Mouse (Mus musculus): ENCODE measurements around the gene Hsdl2. TPM values are rescaled to one million over a fixed set of nuclear protein-coding genes. Genes with fewer than 3 reads are reported as not detected.

Hsdl2 gene
- polyA plus RNA-seq, 1 experiment from 2014 or later: 40.0 TPM

GRCm38 (mm10) chr4:59656061-59656642 is 74.8 kb downstream of the Hsdl2 start:
- Histone ChIP-seq H3K9me3 (replicated peaks) (no peaks in the 10 kb centered on the region), H3K4me1 (no peaks in the 10 kb centered on the region), H3K4me3 (replicated peaks) (no peak overlapping the region), H3K4me2 (no peak overlapping the region), H3K27me3 (replicated peaks) (no peaks in the 10 kb centered on the region), H3K9ac (replicated peaks) (no peak overlapping the region), H3K36me3 (no peaks in the 10 kb centered on the region), H3K27ac (replicated peaks) (no peak overlapping the region)
- WGBS: 79% methylated on average over 5 of the region's 5 CpGs
- ATAC-seq (ENCODE audit: low FRiP score): no peak

DNA sequence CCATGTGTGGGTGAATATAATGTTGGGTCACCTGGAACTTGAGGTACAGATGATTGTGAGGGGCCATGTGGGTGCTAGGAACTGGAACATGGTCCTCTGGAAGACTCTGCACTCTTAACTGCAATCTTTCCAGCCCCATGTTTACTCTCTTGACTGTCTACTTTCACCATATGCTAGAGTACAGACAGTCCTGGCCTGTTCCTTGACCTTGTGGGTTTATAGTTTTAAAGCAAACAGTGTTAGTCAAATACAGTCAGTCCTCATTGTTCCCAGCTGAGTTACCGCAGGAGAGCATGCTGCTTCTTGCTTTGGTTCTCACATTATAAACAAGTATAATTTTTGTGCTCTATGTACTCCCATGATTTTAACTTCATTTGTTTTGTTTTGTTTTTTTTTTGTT is 80.8 kb downstream of the Hsdl2 start:
- H3K36me3 ChIP-seq: no peaks in the 10 kb centered on the region
- no peaks in the 10 kb centered on the region for H3K27me3 ChIP-seq (replicated peaks)
- H3K4me3 ChIP-seq (replicated peaks): no peak overlapping the region
- ATAC-seq (ENCODE audit: low FRiP score): no peak
- no peaks in the 10 kb centered on the region for H3K9me3 ChIP-seq (replicated peaks)
- WGBS: 93% methylated on average over 1 of the region's 1 CpGs
- H3K4me2 ChIP-seq: no peak overlapping the region
- H3K4me1 ChIP-seq: no peaks in the 10 kb centered on the region
- H3K27ac ChIP-seq (replicated peaks): no peak overlapping the region
- no peak overlapping the region for H3K9ac ChIP-seq (replicated peaks)

GRCm38 (mm10) chr4:59663451-59663850 is 82.1 kb downstream of the Hsdl2 start:
- ATAC-seq (ENCODE audit: low FRiP score): no peak
- no peaks in the 10 kb centered on the region for H3K4me1 ChIP-seq
- H3K27ac ChIP-seq (replicated peaks): no peak overlapping the region
- H3K9me3 ChIP-seq (replicated peaks): no peaks in the 10 kb centered on the region
- H3K4me3 ChIP-seq (replicated peaks): no peak overlapping the region
- H3K4me2 ChIP-seq: no peak overlapping the region
- H3K9ac ChIP-seq (replicated peaks): no peak overlapping the region
- WGBS: 96% methylated on average over 6 of the region's 6 CpGs
- H3K27me3 ChIP-seq (replicated peaks): no peaks in the 10 kb centered on the region
- H3K36me3 ChIP-seq: no peaks in the 10 kb centered on the region

DNA sequence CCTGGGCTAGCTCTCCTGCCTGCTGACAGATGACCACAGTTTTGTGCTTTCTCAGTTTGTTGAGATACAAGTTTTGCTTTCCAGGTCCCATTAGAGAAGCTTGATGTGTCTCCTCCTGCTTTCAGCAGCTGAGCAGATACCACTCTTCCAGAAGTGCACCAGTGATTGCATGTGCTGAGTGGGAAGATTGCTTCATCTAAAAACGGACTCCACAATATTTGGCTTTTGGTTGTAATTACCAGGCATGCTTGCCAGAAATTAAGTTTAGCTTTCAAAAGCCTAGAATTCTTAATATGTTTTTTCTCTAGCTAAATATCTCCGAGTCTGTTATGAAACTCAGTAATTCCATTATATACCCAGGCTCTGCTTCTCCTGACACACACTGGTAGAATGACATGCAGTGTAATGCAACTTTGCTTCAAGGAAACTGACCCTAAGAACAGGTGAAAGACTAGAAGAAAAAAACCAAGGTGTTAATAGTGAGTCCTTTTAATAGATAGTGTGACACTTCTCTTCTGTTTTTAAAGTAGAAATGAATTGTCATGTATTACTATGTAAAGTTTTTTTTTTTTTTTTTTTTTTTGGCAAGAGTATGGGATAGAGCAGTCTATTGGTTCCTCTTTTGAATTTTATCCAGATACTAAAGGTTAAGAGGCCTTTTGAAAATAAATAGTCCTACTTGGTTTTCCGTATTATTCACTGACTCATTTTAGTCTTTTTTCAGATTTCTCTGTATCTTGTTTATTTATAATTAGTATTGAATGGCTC is 85.4 kb downstream of the Hsdl2 start:
- H3K4me3 ChIP-seq (replicated peaks): no peak overlapping the region
- H3K36me3 ChIP-seq: no peaks in the 10 kb centered on the region
- 82% methylated on average over 3 of the region's 3 CpGs for WGBS
- H3K9me3 ChIP-seq (replicated peaks): no peaks in the 10 kb centered on the region
- H3K27me3 ChIP-seq (replicated peaks): no peaks in the 10 kb centered on the region
- no peak overlapping the region for H3K27ac ChIP-seq (replicated peaks)
- H3K4me2 ChIP-seq: no peak overlapping the region
- ATAC-seq (ENCODE audit: low FRiP score): no peak
- H3K4me1 ChIP-seq: peaks cover 3% of the 10 kb centered on the region; the same call in 1 of the 2 replicates
- no peak overlapping the region for H3K9ac ChIP-seq (replicated peaks)

GRCm38 (mm10) chr4:59668050-59668449 is 86.7 kb downstream of the Hsdl2 start:
- H3K4me1 ChIP-seq: peaks cover 3% of the 10 kb centered on the region; the same call in 1 of the 2 replicates
- no peak overlapping the region for H3K4me3 ChIP-seq (replicated peaks)
- no peak overlapping the region for H3K9ac ChIP-seq (replicated peaks)
- no peak for ATAC-seq (ENCODE audit: low FRiP score)
- H3K27me3 ChIP-seq (replicated peaks): no peaks in the 10 kb centered on the region
- no peak overlapping the region for H3K4me2 ChIP-seq
- 57% methylated on average over 3 of the region's 3 CpGs for WGBS
- no peaks in the 10 kb centered on the region for H3K36me3 ChIP-seq
- H3K27ac ChIP-seq (replicated peaks): no peak overlapping the region
- H3K9me3 ChIP-seq (replicated peaks): no peaks in the 10 kb centered on the region

Other genes with a start within 250 kb of the Hsdl2 start
- 2.8 and 5.5 TPM in 2 replicates for gene Susd1, start 142.9 kb upstream of the Hsdl2 start, polyA plus RNA-seq (2015; fragmentation: Nextera tagmentation; extraction: Ambion mirVana)
- gene Ptbp3, start 32.2 kb upstream of the Hsdl2 start, polyA plus RNA-seq (2015; fragmentation: Nextera tagmentation; extraction: Ambion mirVana): 17.3 and 27.9 TPM in 2 replicates
- 45.7 and 45.8 TPM in 2 replicates for gene E130308A19Rik, start 44.6 kb downstream of the Hsdl2 start, polyA plus RNA-seq (2015; fragmentation: Nextera tagmentation; extraction: Ambion mirVana)
- 48.9 and 53.3 TPM in 2 replicates for gene Inip, start 220.0 kb downstream of the Hsdl2 start, polyA plus RNA-seq (2015; fragmentation: Nextera tagmentation; extraction: Ambion mirVana)
- 17.8 and 22.5 TPM in 2 replicates for gene Snx30, start 224.3 kb downstream of the Hsdl2 start, polyA plus RNA-seq (2015; fragmentation: Nextera tagmentation; extraction: Ambion mirVana)